Comparison of ENCODE assay signal across 8 mouse cellular contexts in genomic region chr3:65927685-65928084, GRCm38 (mm10). TPM values are rescaled to one million over a fixed set of nuclear protein-coding genes. Genes with fewer than 3 reads are reported as not detected.
DNase-seq lines count a peak whose midpoint lies in the region; ATAC-seq lines count a peak whose summit lies in the region.

No protein-coding gene starts in this region.

- peak overlapping the region; percentile 16 for H3K27ac ChIP-seq in kidney, embryonic 16.5 days (ENCODE audit: low read length)
- no peak overlapping the region for H3K27ac ChIP-seq in forebrain, embryonic 11.5 days (ENCODE audit: low read depth, low read length)

- H3K27me3 ChIP-seq in kidney, embryonic 16.5 days (ENCODE audit: insufficient read depth, low read length) = no peaks in the 10 kb centered on the region
- H3K27me3 ChIP-seq in forebrain, embryonic 11.5 days (ENCODE audit: control insufficient read depth, insufficient read depth, low read length) = no peaks in the 10 kb centered on the region

- peak; percentile 75 for ATAC-seq in kidney, embryonic 16.5 days (ENCODE audit: low FRiP score, low TSS enrichment)
- no peak for ATAC-seq in forebrain, embryonic 11.5 days (replicated peaks; ENCODE audit: low FRiP score)

- 41% methylated on average over 7 of the region's 7 CpGs for WGBS in kidney, embryonic 16.5 days
- 81% methylated on average over 7 of the region's 7 CpGs for WGBS in forebrain, embryonic 11.5 days

- H3K9ac ChIP-seq in kidney, embryonic 16.5 days (replicated peaks; ENCODE audit: low read length) = no peak overlapping the region
- H3K9ac ChIP-seq in forebrain, embryonic 11.5 days (ENCODE audit: low read length) = no peak overlapping the region

- no peak overlapping the region for H3K4me3 ChIP-seq in kidney, embryonic 16.5 days (ENCODE audit: low read length)
- H3K4me3 ChIP-seq in forebrain, embryonic 11.5 days (ENCODE audit: low read depth, low read length) = no peak overlapping the region

- no peaks in the 10 kb centered on the region for H3K9me3 ChIP-seq in kidney, embryonic 16.5 days (ENCODE audit: low read length)
- no peaks in the 10 kb centered on the region for H3K9me3 ChIP-seq in forebrain, embryonic 11.5 days (ENCODE audit: control insufficient read depth, low read length)

- peak; percentile 39 for DNase-seq in layer of hippocampus, adult 11-12 months (ENCODE audit: low spot score)
- no peak for DNase-seq in layer of hippocampus, postnatal 14 days (ENCODE audit: low spot score in 2 of 2)
- peak; percentile 73 for DNase-seq in adrenal gland, postnatal 25 days
- DNase-seq in gastrocnemius, postnatal 25 days = peak; percentile 76
- DNase-seq in ovary, adult 18-20 months (ENCODE audit: low spot score) = peak; percentile 78
- DNase-seq in forebrain, embryonic 11.5 days (ENCODE audit: low spot score) = no peak
- DNase-seq in layer of hippocampus, adult 18-20 months (ENCODE audit: low spot score in 2 of 2) = no peak

- peaks cover 22% of the 10 kb centered on the region for H3K4me1 ChIP-seq in kidney, embryonic 16.5 days (ENCODE audit: insufficient read depth, low read length)
- H3K4me1 ChIP-seq in forebrain, embryonic 11.5 days (replicated peaks; ENCODE audit: control insufficient read depth, insufficient read depth, low read length) = peaks cover 9% of the 10 kb centered on the region; the same call in 1 of the 2 replicates

- H3K4me2 ChIP-seq in kidney, embryonic 16.5 days (replicated peaks; ENCODE audit: low read depth, low read length) = no peak overlapping the region
- no peak overlapping the region for H3K4me2 ChIP-seq in forebrain, embryonic 11.5 days (ENCODE audit: low read depth, low read length, severe bottlenecking)

- H3K36me3 ChIP-seq in kidney, embryonic 16.5 days (ENCODE audit: insufficient read depth, low read length) = no peaks in the 10 kb centered on the region
- H3K36me3 ChIP-seq in forebrain, embryonic 11.5 days (ENCODE audit: control insufficient read depth, insufficient read depth, low read length) = no peaks in the 10 kb centered on the region

RNA-seq across cellular contexts. Expression of gene Ccnl1, which starts 30.4 kb away (rescaled TPM):
- 10 to 100 TPM; 52.3 to 59.4 TPM for total RNA-seq in layer of hippocampus, postnatal 14 days (2021)
- total RNA-seq in adrenal gland, postnatal 25 days (2021) = 97.6 and 105 TPM in 2 replicates
- total RNA-seq in gastrocnemius, postnatal 25 days (2021) = 10 to 100 TPM; 12.7 to 17.4 TPM
- polyA plus RNA-seq in kidney, embryonic 16.5 days (2015; fragmentation: Nextera tagmentation; extraction: Ambion mirVana) = 103 and 104 TPM in 2 replicates
- 124 and 130 TPM in 2 replicates for polyA plus RNA-seq in forebrain, embryonic 11.5 days (2014; fragmentation: Nextera tagmentation; extraction: Ambion mirVana)
- total RNA-seq in layer of hippocampus, adult 18-20 months (2021) = 10 to 100 TPM; 52.5 to 57.8 TPM

Comparison
In these comparisons a context has a peak if more than half of its experiments do, and no peak if none do; other contexts are left out.
1. DNase-seq: peak in layer of hippocampus, adult 11-12 months (single experiment), adrenal gland, postnatal 25 days (single experiment), gastrocnemius, postnatal 25 days (single experiment) and ovary, adult 18-20 months (single experiment); none in layer of hippocampus, postnatal 14 days (0 of 2), forebrain, embryonic 11.5 days (single experiment) and layer of hippocampus, adult 18-20 months (0 of 2).